Mouse (Mus musculus) midbrain, embryonic 12.5 days (tissue): ENCODE results near the gene St6galnac3. TPM values are rescaled to one million over a fixed set of nuclear protein-coding genes. Genes with fewer than 3 reads are reported as not detected.

Source experiments
- ATAC-seq: fragments of 200-750 bp; cut with Nextera tagmentation; 2 replicates; pipeline ENCODE4 v1.8.0; 2017; ENCODE audit warnings: low read depth, moderate TSS enrichment, moderate library complexity; ENCODE audit not compliant: low FRiP score
- H3K27ac ChIP-seq: fragments of 300-500 bp; sonication (generic); replicated peaks from 2 replicates; pipeline ENCODE4 v1.5.1; 2016; ENCODE audit warnings: mild to moderate bottlenecking
- H3K27me3 ChIP-seq: fragments of 300-500 bp; sonication (generic); 2 replicates; pipeline ENCODE4 v1.6.1; 2016; ENCODE audit warnings: mild to moderate bottlenecking
- H3K36me3 ChIP-seq: fragments of 300-500 bp; sonication (generic); 2 replicates; pipeline ENCODE4 v1.6.1; 2016
- H3K4me1 ChIP-seq: fragments of 300-500 bp; sonication (generic); 2 replicates; pipeline ENCODE4 v1.6.1; 2016
- H3K4me2 ChIP-seq: fragments of 300-500 bp; sonication (generic); replicated peaks from 2 replicates; pipeline ENCODE4 v1.6.1; 2016; ENCODE audit warnings: mild to moderate bottlenecking, moderate library complexity
- H3K4me3 ChIP-seq: fragments of 300-500 bp; sonication (generic); 2 replicates; pipeline ENCODE4 v1.5.1; 2016; ENCODE audit warnings: mild to moderate bottlenecking
- H3K9ac ChIP-seq: fragments of 300-500 bp; sonication (generic); replicated peaks from 2 replicates; pipeline ENCODE4 v1.6.1; 2016; ENCODE audit warnings: mild to moderate bottlenecking, moderate library complexity
- H3K9me3 ChIP-seq: fragments of 300-500 bp; sonication (generic); 2 replicates; pipeline ENCODE4 v1.6.1; 2016; ENCODE audit warnings: mild to moderate bottlenecking
- WGBS: fragments of 180-500 bp; shearing (Covaris S2); methylation state at CpG from one replicate; pipeline ENCODE4 v1.1.7; 2016; 5-methylcytosine and 5-hydroxymethylcytosine counted together
- polyA plus RNA-seq: library from polyadenylated mRNA; unstranded; fragments of >200 nt; fragmentation: Nextera tagmentation; extraction: Ambion mirVana; gene quantifications from 2 replicates; pipeline ENCODE4 v1.2.1, GENCODE M21; 2016

Gene St6galnac3
- polyA plus RNA-seq, 1 experiment from 2014 or later = 28.5 TPM

DNA sequence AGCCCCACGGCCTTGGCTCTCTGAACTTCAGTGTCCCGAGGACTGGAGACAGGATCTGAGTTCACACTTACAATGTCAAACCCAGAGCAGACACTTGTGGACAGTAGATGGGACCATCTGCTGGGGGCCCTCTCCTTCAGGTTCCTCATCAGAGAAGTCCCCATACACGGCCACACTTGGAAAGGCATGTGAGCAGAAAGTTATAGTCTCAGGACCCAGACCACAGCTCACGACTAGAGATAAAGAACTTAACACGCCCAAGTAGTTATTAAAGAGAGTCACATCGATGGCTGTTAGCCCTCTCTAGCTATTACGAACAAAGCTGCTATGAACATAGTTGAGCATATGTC, 88.2 kb downstream of the St6galnac3 start:
- WGBS = 82% methylated on average over 7 of the region's 7 CpGs
- H3K27ac ChIP-seq = no peak overlapping the region

DNA sequence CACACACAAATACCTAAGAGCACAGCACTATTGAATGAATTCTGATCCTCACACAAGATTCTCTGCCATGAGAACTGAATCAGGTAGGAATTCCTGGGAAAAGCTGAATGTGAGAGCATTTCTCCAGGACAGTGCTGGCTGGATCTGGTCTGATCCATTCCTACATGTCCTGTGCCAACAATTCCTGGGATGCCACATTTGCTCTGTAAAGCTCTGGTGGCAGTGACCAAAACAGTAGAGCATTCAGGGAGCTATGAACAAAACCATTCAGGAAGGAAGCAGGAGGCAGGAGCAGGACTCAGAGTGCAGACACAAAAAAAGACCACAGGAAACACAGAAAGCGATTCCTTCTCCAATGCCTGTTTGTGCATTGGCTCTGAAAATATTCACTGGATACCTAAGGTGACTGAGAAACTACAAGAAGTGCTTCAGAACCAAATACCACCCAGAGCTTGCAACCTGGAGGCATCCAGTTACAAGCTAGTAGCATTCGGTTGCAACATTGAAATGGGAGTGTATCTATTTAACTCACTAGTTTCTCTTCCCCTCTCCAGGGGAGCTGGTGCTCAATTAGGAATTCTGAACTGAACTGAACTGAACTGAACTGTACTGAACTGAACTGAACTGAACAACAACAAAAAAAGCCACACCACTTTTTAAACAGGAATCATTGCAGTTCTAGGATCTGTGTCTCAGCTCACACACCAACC, 88.7 kb downstream of the St6galnac3 start:
- H3K27ac ChIP-seq = no peak overlapping the region
- no peak overlapping the region for H3K4me2 ChIP-seq

More for the DNA sequence above, 88.2 kb downstream of the St6galnac3 start:
- Histone ChIP-seq H3K9ac (no peak overlapping the region), H3K4me1 (peaks cover 7% of the 10 kb centered on the region; the same call in 1 of the 2 replicates), H3K4me2 (no peak overlapping the region), H3K9me3 (no peaks in the 10 kb centered on the region), H3K27me3 (no peaks in the 10 kb centered on the region), H3K36me3 (no peaks in the 10 kb centered on the region), H3K4me3 (no peak overlapping the region)
- ATAC-seq = no peak

GRCm38 (mm10) chr3:153631988-153632672, 92.8 kb downstream of the St6galnac3 start:
- Histone ChIP-seq H3K4me1 (no peaks in the 10 kb centered on the region), H3K27ac (no peak overlapping the region), H3K9me3 (no peaks in the 10 kb centered on the region), H3K36me3 (no peaks in the 10 kb centered on the region), H3K27me3 (no peaks in the 10 kb centered on the region), H3K4me3 (no peak overlapping the region), H3K9ac (no peak overlapping the region), H3K4me2 (no peak overlapping the region)
- ATAC-seq = no peak
- 80% methylated on average over 10 of the region's 10 CpGs for WGBS

More for the DNA sequence above, 88.7 kb downstream of the St6galnac3 start:
- Histone ChIP-seq H3K36me3 (no peaks in the 10 kb centered on the region), H3K4me3 (no peak overlapping the region), H3K27me3 (no peaks in the 10 kb centered on the region), H3K4me1 (peaks cover 1% of the 10 kb centered on the region; the same call in 1 of the 2 replicates), H3K9me3 (no peaks in the 10 kb centered on the region), H3K9ac (no peak overlapping the region)
- WGBS = 81% methylated on average over 2 of the region's 2 CpGs
- no peak for ATAC-seq

GRCm38 (mm10) chr3:153626237-153626636, 98.7 kb downstream of the St6galnac3 start:
- no peaks in the 10 kb centered on the region for H3K4me1 ChIP-seq
- whole genome bisulfite sequencing = 93% methylated on average over 5 of the region's 5 CpGs
- ATAC-seq = no peak
- no peaks in the 10 kb centered on the region for H3K9me3 ChIP-seq
- H3K4me2 ChIP-seq = no peak overlapping the region
- H3K36me3 ChIP-seq = no peaks in the 10 kb centered on the region
- H3K27ac ChIP-seq = no peak overlapping the region
- H3K27me3 ChIP-seq = no peaks in the 10 kb centered on the region
- H3K9ac ChIP-seq = no peak overlapping the region
- H3K4me3 ChIP-seq = no peak overlapping the region

- Histone ChIP-seq H3K4me2 (no peak overlapping the region), H3K9me3 (no peaks in the 10 kb centered on the region), H3K36me3 (no peaks in the 10 kb centered on the region), H3K27me3 (no peaks in the 10 kb centered on the region; the same call in 1 of the 2 replicates), H3K4me3 (no peak overlapping the region), H3K4me1 (peaks cover 4% of the 10 kb centered on the region; the same call in 1 of the 2 replicates), H3K9ac (no peak overlapping the region), H3K27ac (no peak overlapping the region)
- ATAC-seq = no peak
- WGBS = 94% methylated on average over 7 of the region's 7 CpGs
Measured at GRCm38 (mm10) chr3:153618976-153619375, 106.0 kb downstream of the St6galnac3 start.

GRCm38 (mm10) chr3:153616849-153617248, 108.1 kb downstream of the St6galnac3 start:
- no peak overlapping the region for H3K4me3 ChIP-seq
- H3K27me3 ChIP-seq = no peaks in the 10 kb centered on the region; the same call in 1 of the 2 replicates
- H3K4me2 ChIP-seq = no peak overlapping the region
- H3K4me1 ChIP-seq = peaks cover 4% of the 10 kb centered on the region; the same call in 1 of the 2 replicates
- ATAC-seq = no peak
- H3K9me3 ChIP-seq = no peaks in the 10 kb centered on the region
- no peak overlapping the region for H3K9ac ChIP-seq
- no peak overlapping the region for H3K27ac ChIP-seq
- no peaks in the 10 kb centered on the region for H3K36me3 ChIP-seq
- 49% methylated on average over 8 of the region's 8 CpGs for WGBS

GRCm38 (mm10) chr3:153610239-153610638, 114.7 kb downstream of the St6galnac3 start:
- Histone ChIP-seq H3K9me3 (no peaks in the 10 kb centered on the region), H3K9ac (no peak overlapping the region), H3K27ac (no peak overlapping the region), H3K27me3 (no peaks in the 10 kb centered on the region), H3K4me1 (peaks cover 9% of the 10 kb centered on the region), H3K36me3 (no peaks in the 10 kb centered on the region), H3K4me2 (no peak overlapping the region), H3K4me3 (no peak overlapping the region)
- no peak for ATAC-seq
- WGBS = 91% methylated on average over 13 of the region's 13 CpGs

GRCm38 (mm10) chr3:153606331-153606730, 118.6 kb downstream of the St6galnac3 start:
- H3K9ac ChIP-seq = no peak overlapping the region
- no peaks in the 10 kb centered on the region for H3K36me3 ChIP-seq
- H3K4me2 ChIP-seq = no peak overlapping the region
- H3K4me1 ChIP-seq = peaks cover 12% of the 10 kb centered on the region
- H3K9me3 ChIP-seq = no peaks in the 10 kb centered on the region
- 82% methylated on average over 3 of the region's 3 CpGs for WGBS
- H3K27me3 ChIP-seq = no peaks in the 10 kb centered on the region
- no peak for ATAC-seq
- H3K4me3 ChIP-seq = no peak overlapping the region
- H3K27ac ChIP-seq = no peak overlapping the region

DNA sequence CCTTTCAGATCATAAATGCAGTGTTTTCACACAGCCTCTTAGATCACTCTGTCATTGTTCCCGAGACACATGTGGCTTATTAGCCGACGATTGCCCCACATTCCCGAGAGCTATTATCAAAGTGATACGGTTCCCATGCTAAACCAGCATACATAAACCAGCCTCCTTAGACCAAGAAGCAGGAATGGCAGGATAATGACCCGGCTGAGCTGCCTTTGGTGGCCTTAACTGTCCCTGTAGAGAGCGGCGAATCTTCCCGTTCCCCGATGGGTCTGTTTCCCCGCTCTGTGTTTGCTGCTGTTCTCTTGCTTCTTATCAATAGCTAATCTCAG, 119.2 kb downstream of the St6galnac3 start:
- H3K4me1 ChIP-seq = peaks cover 12% of the 10 kb centered on the region
- no peak overlapping the region for H3K4me3 ChIP-seq
- no peaks in the 10 kb centered on the region for H3K27me3 ChIP-seq
- no peaks in the 10 kb centered on the region for H3K9me3 ChIP-seq
- H3K36me3 ChIP-seq = no peaks in the 10 kb centered on the region
- peak; percentile 56 for ATAC-seq
- WGBS = 56% methylated on average over 11 of the region's 11 CpGs
- H3K4me2 ChIP-seq = peak overlapping the region; percentile 12; the same call in 1 of the 2 replicates
- H3K27ac ChIP-seq = peak overlapping the region; percentile 69
- no peak overlapping the region for H3K9ac ChIP-seq

DNA sequence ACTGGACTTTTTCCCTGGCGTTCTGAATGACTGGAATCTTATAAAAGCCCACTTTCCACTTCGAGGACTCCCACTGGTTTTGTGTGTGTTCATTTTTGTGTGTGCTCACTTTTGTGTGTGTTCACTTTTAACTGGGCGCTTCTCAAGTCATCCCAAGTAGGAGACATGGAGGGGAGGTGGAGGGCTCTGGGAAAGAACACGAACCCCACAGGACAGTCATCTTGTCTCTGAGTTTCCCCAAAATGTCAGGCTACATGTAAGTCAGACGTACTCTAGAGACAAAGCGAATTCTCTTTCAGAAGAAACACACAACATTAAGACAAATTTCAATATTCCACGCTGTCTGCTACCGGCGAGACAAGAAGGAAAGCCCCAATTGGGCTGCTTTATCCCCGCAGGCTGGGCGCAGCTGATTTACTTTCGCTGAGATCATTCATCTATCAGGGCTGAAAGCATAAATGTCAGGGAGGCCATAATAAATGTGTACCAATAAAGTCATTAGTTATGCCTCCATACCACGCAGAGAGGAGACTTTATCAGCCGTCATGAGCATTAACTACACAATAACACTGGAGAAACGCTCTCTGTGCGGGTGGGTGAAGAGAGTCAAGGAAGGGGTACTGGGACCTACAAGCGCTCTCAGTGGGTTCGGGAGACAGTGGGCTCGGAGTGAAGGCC, 119.7 kb downstream of the St6galnac3 start:
- H3K4me2 ChIP-seq = peak overlapping the region; percentile 12; the same call in 1 of the 2 replicates
- H3K27me3 ChIP-seq = no peaks in the 10 kb centered on the region
- peak; percentile 78 for ATAC-seq
- no peaks in the 10 kb centered on the region for H3K9me3 ChIP-seq
- H3K4me1 ChIP-seq = peaks cover 12% of the 10 kb centered on the region
- H3K9ac ChIP-seq = no peak overlapping the region
- no peak overlapping the region for H3K4me3 ChIP-seq
- 68% methylated on average over 19 of the region's 19 CpGs for WGBS
- no peaks in the 10 kb centered on the region for H3K36me3 ChIP-seq
- H3K27ac ChIP-seq = peak overlapping the region; percentile 69

GRCm38 (mm10) chr3:153599179-153599578, 125.8 kb downstream of the St6galnac3 start:
- no peak for ATAC-seq
- WGBS = 67% methylated on average over 2 of the region's 2 CpGs
- H3K27me3 ChIP-seq = no peaks in the 10 kb centered on the region

GRCm38 (mm10) chr3:153598631-153599030, 126.3 kb downstream of the St6galnac3 start:
- H3K9ac ChIP-seq = no peak overlapping the region
- H3K27ac ChIP-seq = no peak overlapping the region
- no peak overlapping the region for H3K4me3 ChIP-seq
- no peaks in the 10 kb centered on the region for H3K36me3 ChIP-seq
- H3K4me1 ChIP-seq = peaks cover 12% of the 10 kb centered on the region
- 87% methylated on average over 6 of the region's 6 CpGs for WGBS
- H3K4me2 ChIP-seq = no peak overlapping the region
- no peaks in the 10 kb centered on the region for H3K27me3 ChIP-seq
- no peak for ATAC-seq
- no peaks in the 10 kb centered on the region for H3K9me3 ChIP-seq

More at GRCm38 (mm10) chr3:153599179-153599578, 125.8 kb downstream of the St6galnac3 start:
- Histone ChIP-seq H3K4me1 (peaks cover 7% of the 10 kb centered on the region), H3K27ac (no peak overlapping the region), H3K4me3 (no peak overlapping the region), H3K9ac (no peak overlapping the region), H3K9me3 (no peaks in the 10 kb centered on the region), H3K36me3 (no peaks in the 10 kb centered on the region), H3K4me2 (no peak overlapping the region)
